Mouse (Mus musculus) left cerebral cortex, postnatal 14 days (tissue): ENCODE data around the gene Sycp2l. TPM values are rescaled to one million over a fixed set of nuclear protein-coding genes. Genes with fewer than 3 reads are reported as not detected.

Experiments used
- DNase-seq, 2 experiments: peaks; one replicate each; pipeline ENCODE4 v3.0.0; 2021 to 2022; ENCODE audit warnings: low spot score in 2 of 2, mixed read lengths in 1 of 2
- intact Hi-C: fragments of 180-260 bp; cut with DNase I; formaldehyde crosslinking; loops from one replicate; pipeline ENCODE4 v1.15.1; 2025
- total RNA-seq, 2 experiments: library from RNA; stranded (reverse); gene quantifications; 2 replicates each; pipeline ENCODE4 v1.2.3; 2021

Sycp2l gene
- total RNA-seq, 2 experiments from 2014 or later = not detected

DNA sequence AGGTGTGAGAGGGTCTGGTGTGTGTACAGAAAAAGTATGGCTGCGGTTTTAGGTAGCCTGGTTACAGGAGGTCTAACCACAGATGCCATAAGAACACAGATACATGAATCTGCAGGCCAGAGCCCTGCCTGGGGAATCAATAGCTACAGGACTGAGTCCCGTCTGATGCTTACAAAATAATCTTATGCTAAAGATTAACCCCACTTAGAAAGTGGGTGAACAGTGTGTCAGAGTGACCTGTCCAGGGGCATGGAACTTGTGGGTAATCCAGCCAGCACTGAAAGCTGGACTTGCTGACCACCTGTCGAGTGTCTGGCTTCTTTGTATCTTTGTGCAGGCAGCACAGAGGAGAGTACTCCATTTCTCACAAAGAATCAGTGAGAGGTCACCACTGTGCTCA lies 102.1 kb downstream of the Sycp2l start:
- intact Hi-C loops = no loop called here
- DNase-seq = no peak

- DNase-seq = no peak
- intact Hi-C loops = no loop called here
These were observed 104.9 kb downstream of the Sycp2l start for GRCm38 (mm10) chr13:41219056-41219455.

DNA sequence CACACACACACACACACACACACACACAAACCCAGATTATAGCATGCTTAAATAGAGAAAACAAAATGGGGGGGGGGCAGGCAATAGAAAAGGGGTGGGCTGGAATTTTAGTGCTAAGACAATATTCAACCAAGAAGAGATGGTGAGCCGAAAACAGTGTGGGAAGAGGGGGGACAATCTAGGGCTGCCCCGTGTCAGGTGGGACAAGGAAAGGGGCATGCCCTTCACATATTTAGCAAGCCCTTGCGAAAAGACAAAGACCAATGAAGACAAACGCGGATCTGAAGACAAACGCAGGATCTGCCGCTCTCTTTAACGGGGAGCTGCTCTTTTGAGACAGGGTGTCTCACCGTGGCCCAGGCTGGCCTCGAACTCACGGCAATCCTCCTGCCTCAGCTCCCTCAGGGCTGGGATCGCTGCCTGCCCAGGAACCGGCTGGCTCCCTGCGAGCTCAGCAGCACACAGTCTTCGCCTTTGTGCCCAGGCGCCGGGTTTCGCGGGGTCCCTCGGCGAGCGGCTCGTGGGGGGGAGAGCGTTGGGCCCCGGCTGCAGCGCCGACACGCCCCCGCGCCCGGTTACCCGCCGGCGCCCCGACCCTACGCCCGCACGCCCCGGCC lies 105.7 kb downstream of the Sycp2l start:
- DNase-seq = peak in 1 of 2 experiments; percentile 36
- intact Hi-C loops = no loop called here

DNA sequence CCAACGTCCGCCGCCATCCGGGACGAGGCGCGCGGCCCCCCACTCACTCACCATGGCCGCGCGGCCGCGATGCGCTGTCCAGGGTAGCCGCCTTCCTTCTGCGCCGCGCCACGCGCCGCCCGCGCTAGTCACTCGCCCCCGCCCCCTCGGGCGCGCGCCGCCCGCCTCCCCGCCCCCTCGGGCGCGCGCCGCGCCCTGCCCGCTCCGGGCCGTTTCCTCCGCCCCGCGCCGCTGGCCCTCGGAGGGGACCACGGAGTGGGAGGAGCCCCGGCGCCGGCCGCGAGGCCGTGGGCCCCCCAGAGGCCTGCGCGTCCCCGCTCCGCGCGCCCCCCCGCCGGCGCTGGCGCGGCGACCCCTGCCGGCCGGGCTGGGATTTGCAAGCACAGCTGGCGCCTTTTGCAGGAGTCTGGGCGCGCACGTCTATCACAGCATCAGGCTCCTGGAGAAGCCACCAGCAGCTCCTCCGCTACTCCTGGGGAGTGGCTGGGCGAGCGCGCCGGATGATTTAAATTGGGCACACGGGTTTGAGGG lies 106.3 kb downstream of the Sycp2l start, which contains the start of gene Elovl2:
Gene Elovl2 (minus strand): TSS at position 102 of the 531 bp plus-strand sequence.
- intact Hi-C loops = no loop called here
- peak; percentile 59 to 65 for DNase-seq

Other genes with a start within 250 kb of the Sycp2l start
- gene Pak1ip1, start 113.3 kb upstream of the Sycp2l start, total RNA-seq = 10 to 100 TPM; 35.8 to 36.9 TPM
- gene Tmem14c, start 98.0 kb upstream of the Sycp2l start, total RNA-seq = 10 to 100 TPM; 70.8 to 71.4 TPM
- 1 to 10 TPM; 1.4 to 2.0 TPM for gene Mak, start 34.6 kb upstream of the Sycp2l start, total RNA-seq
- gene Gcm2, start 3.3 kb upstream of the Sycp2l start, total RNA-seq = not detected
- gene Elovl2, start 106.1 kb downstream of the Sycp2l start, total RNA-seq = 10 to 100 TPM; 35.2 to 37.2 TPM
- gene Smim13, start 135.5 kb downstream of the Sycp2l start, total RNA-seq = 100 to 1,000 TPM; 180 to 182 TPM
- not detected for gene Gm17364, start 159.7 kb downstream of the Sycp2l start, total RNA-seq